ENCODE assay signal across 9 mouse cellular contexts in the genomic region with DNA sequence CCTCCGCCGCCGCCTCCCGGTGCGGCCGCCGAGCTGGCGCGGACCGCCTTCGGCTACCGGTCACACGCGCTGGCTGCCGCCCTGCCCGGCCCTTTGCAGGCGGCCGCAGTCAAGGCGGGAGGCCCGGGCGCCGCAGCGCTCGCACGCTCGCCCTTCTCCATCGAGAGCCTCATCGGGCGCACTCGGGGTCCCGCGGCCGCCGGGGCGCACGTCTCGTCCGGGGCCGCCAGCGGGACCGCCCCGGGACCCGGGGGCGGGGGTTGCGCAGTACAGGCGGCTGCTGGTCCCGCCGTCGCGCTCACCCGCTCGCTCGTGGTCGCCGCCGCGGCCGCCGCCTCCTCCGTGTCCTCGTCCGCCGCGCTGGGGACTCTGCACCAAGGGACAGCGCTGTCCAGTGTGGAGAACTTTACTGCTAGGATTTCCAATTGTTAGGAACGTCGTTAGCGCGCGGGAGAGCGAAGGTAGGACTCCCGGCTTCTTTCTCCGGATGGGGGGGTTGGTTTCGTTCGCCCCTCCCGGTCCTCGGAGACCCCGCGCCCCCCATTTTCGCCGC. TPM values are rescaled to one million over a fixed set of nuclear protein-coding genes. Genes with fewer than 3 reads are reported as not detected.
DNase-seq lines count a peak whose midpoint lies in the region; ATAC-seq lines count a peak whose summit lies in the region.
"Had no signal": no experiment of that assay in that cellular context is flagged by ENCODE, and none has a peak within 500 bp of the region (broad histone marks: within the 10 kb centered on the region; RNA-seq: fewer than 3 reads in every experiment).

No protein-coding gene starts in this region.

- DNase-seq in heart, embryonic 10.5 days (ENCODE audit: low spot score) = no peak
- no peak for DNase-seq in heart, adult 8-10 months (ENCODE audit: low spot score)
- peak; percentile 43 for DNase-seq in adrenal gland, postnatal 14 days
- DNase-seq in spleen, postnatal 14 days (ENCODE audit: low spot score in 2 of 2) = no peak
- DNase-seq in T-cell, adult 2 months (ENCODE audit: low spot score) = no peak

- peaks cover 90% of the 10 kb centered on the region for H3K27me3 ChIP-seq in heart, embryonic 10.5 days (ENCODE audit: insufficient read depth, poor library complexity, severe bottlenecking)
- H3K27me3 ChIP-seq in heart, embryonic 13.5 days (replicated peaks) = peaks cover 94% of the 10 kb centered on the region
- peaks cover 87% of the 10 kb centered on the region for H3K27me3 ChIP-seq in limb, embryonic 12.5 days
- peaks cover 87% of the 10 kb centered on the region for H3K27me3 ChIP-seq in neural tube, embryonic 12.5 days (replicated peaks)

- peak overlapping the region; percentile 67 for H3K9ac ChIP-seq in heart, embryonic 13.5 days
- peak overlapping the region; percentile 53 for H3K9ac ChIP-seq in limb, embryonic 12.5 days (replicated peaks)
- peak overlapping the region; percentile 69 for H3K9ac ChIP-seq in neural tube, embryonic 12.5 days

- H3K27ac ChIP-seq in heart, embryonic 10.5 days = peak overlapping the region; percentile 59
- H3K27ac ChIP-seq in heart, embryonic 13.5 days (replicated peaks) = no peak overlapping the region
- no peak overlapping the region for H3K27ac ChIP-seq in limb, embryonic 12.5 days
- no peak overlapping the region for H3K27ac ChIP-seq in neural tube, embryonic 12.5 days

- H3K4me2 ChIP-seq in heart, embryonic 13.5 days = peak overlapping the region; percentile 88
- peak overlapping the region; percentile 80 for H3K4me2 ChIP-seq in limb, embryonic 12.5 days
- H3K4me2 ChIP-seq in neural tube, embryonic 12.5 days (replicated peaks) = peak overlapping the region; percentile 68

- peak overlapping the region; percentile 66 for H3K4me3 ChIP-seq in heart, embryonic 10.5 days
- peak overlapping the region; percentile 59 for H3K4me3 ChIP-seq in heart, embryonic 13.5 days
- peak overlapping the region; percentile 50 for H3K4me3 ChIP-seq in limb, embryonic 12.5 days (replicated peaks)
- peak overlapping the region; percentile 49 for H3K4me3 ChIP-seq in neural tube, embryonic 12.5 days

- no peaks in the 10 kb centered on the region for H3K9me3 ChIP-seq in heart, embryonic 10.5 days
- no peaks in the 10 kb centered on the region for H3K9me3 ChIP-seq in heart, embryonic 13.5 days
- H3K9me3 ChIP-seq in limb, embryonic 12.5 days = no peaks in the 10 kb centered on the region
- no peaks in the 10 kb centered on the region for H3K9me3 ChIP-seq in neural tube, embryonic 12.5 days

- WGBS in heart, embryonic 10.5 days = under 1% methylated on average over 66 of the region's 81 CpGs
- under 1% methylated on average over 76 of the region's 81 CpGs for WGBS in heart, embryonic 13.5 days
- WGBS in limb, embryonic 12.5 days = under 1% methylated on average over 67 of the region's 81 CpGs
- under 1% methylated on average over 76 of the region's 81 CpGs for WGBS in neural tube, embryonic 12.5 days

- peak; percentile 22; the same call in 1 of the 2 replicates for ATAC-seq in heart, embryonic 13.5 days (ENCODE audit: extremely low read depth, insufficient number of reproducible peaks, low FRiP score, low TSS enrichment)
- ATAC-seq in limb, embryonic 12.5 days (ENCODE audit: insufficient number of reproducible peaks, insufficient read depth, low FRiP score, low TSS enrichment, low read depth) = no peak
- ATAC-seq in neural tube, embryonic 12.5 days (ENCODE audit: low FRiP score, low read depth) = no peak

- no peaks in the 10 kb centered on the region for H3K36me3 ChIP-seq in heart, embryonic 10.5 days
- no peaks in the 10 kb centered on the region for H3K36me3 ChIP-seq in heart, embryonic 13.5 days
- no peaks in the 10 kb centered on the region for H3K36me3 ChIP-seq in limb, embryonic 12.5 days
- no peaks in the 10 kb centered on the region for H3K36me3 ChIP-seq in neural tube, embryonic 12.5 days
- H3K36me3 ChIP-seq: G1E had no signal

- H3K4me1 ChIP-seq in heart, embryonic 10.5 days = peaks cover 25% of the 10 kb centered on the region
- H3K4me1 ChIP-seq in heart, embryonic 13.5 days = peaks cover 24% of the 10 kb centered on the region
- H3K4me1 ChIP-seq in limb, embryonic 12.5 days (replicated peaks) = peaks cover 24% of the 10 kb centered on the region
- peaks cover 24% of the 10 kb centered on the region for H3K4me1 ChIP-seq in neural tube, embryonic 12.5 days

RNA-seq across cellular contexts. Expression of a gene that starts 1.6 kb away (rescaled TPM):
- polyA plus RNA-seq in heart, embryonic 10.5 days (2016; fragmentation: Nextera tagmentation; extraction: Ambion mirVana) = 0.10 and 0.16 TPM in 2 replicates
- under 1 TPM in 1 of 4 experiments, not detected in 3; 0.06 TPM for total RNA-seq in heart, adult 8-10 months (2022)
- 0.75 and 0.82 TPM in 2 replicates for total RNA-seq in adrenal gland, postnatal 14 days (2021)
- polyA plus RNA-seq in heart, embryonic 13.5 days (2015; fragmentation: Nextera tagmentation; extraction: Ambion mirVana) = 0.04 TPM in 2 replicates
- 0.17 and 0.25 TPM in 2 replicates for polyA plus RNA-seq in limb, embryonic 12.5 days (2016; fragmentation: Nextera tagmentation; extraction: Ambion mirVana)
- 4.9 and 5.7 TPM in 2 replicates for polyA plus RNA-seq in neural tube, embryonic 12.5 days (2016; fragmentation: Nextera tagmentation; extraction: Ambion mirVana)
- polyA plus RNA-seq: G1E had no signal

RNA-seq across cellular contexts. Expression of a gene that starts 38.8 kb away (rescaled TPM):
- 512 and 641 TPM in 2 replicates for polyA plus RNA-seq in heart, embryonic 10.5 days (2016; fragmentation: Nextera tagmentation; extraction: Ambion mirVana)
- 100 to 1,000 TPM; 181 to 211 (median 205) TPM for total RNA-seq in heart, adult 8-10 months (2022)
- 364 and 430 TPM in 2 replicates for total RNA-seq in adrenal gland, postnatal 14 days (2021)
- polyA plus RNA-seq in heart, embryonic 13.5 days (2015; fragmentation: Nextera tagmentation; extraction: Ambion mirVana) = 385 and 447 TPM in 2 replicates
- 760 and 773 TPM in 2 replicates for polyA plus RNA-seq in limb, embryonic 12.5 days (2016; fragmentation: Nextera tagmentation; extraction: Ambion mirVana)
- polyA plus RNA-seq in neural tube, embryonic 12.5 days (2016; fragmentation: Nextera tagmentation; extraction: Ambion mirVana) = 648 and 669 TPM in 2 replicates
